Mouse (Mus musculus): ENCODE results near the gene Col4a1. TPM values are rescaled to one million over a fixed set of nuclear protein-coding genes. Genes with fewer than 3 reads are reported as not detected.

Gene Col4a1
- polyA plus RNA-seq, 1 experiment from 2014 or later: 115 TPM

DNA sequence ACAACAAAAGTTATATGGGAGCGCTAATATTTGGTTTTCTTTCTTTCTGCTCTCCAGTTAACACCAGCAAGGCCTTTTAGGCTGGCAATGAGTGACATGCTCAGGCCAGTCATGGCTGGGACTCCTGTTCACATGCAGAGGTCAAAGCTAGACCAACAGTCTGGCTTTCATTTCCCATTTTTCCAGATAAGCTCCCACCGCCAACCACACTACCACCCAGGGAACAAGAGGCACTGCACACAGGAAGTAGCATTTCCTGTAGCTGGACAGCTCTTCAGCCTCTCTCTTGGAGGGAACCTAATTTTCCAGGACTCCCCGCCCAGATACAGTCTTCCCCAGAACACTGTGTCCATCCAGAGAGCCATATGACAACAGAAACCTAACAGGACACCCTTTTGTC, 132.8 kb downstream of the Col4a1 start:
- Histone ChIP-seq H3K9ac (ENCODE audit: low read length) (no peak overlapping the region), H3K9me3 (ENCODE audit: control insufficient read depth, low read length) (no peaks in the 10 kb centered on the region), H3K4me1 (ENCODE audit: control insufficient read depth, insufficient read depth, low read length) (no peaks in the 10 kb centered on the region; the same call in 1 of the 2 replicates), H3K36me3 (ENCODE audit: control insufficient read depth, insufficient read depth, low read length) (no peaks in the 10 kb centered on the region), H3K27ac (ENCODE audit: low read depth, low read length) (no peak overlapping the region), H3K27me3 (ENCODE audit: control insufficient read depth, insufficient read depth, low read length) (no peaks in the 10 kb centered on the region), H3K4me3 (ENCODE audit: low read depth, low read length) (no peak overlapping the region), H3K4me2 (no peak overlapping the region)
- DNase-seq (ENCODE audit: low spot score, missing footprints): no peak
- no peak for ATAC-seq (ENCODE audit: low FRiP score)
- 93% methylated on average over 3 of the region's 3 CpGs for WGBS

DNA sequence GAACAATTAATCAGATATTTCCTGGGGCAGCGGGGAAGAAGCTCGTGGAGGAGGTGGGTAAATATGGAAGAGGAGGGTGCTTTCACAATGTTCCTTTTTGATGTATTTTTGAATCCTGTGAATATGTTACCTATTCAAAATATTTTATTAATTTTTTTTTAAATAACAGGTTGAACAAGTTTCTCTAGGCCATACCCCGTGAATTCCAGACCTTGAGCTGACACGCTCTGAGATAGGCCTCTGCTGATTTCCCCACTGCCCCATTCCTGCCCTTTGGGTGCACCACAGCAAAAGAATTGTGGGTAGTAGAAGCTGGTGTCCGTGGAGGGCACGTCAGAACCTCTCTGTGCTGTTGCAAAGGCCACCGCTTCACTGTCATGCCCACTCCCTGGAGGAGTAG, 136.2 kb downstream of the Col4a1 start:
- H3K4me1 ChIP-seq (ENCODE audit: control insufficient read depth, insufficient read depth, low read length): no peaks in the 10 kb centered on the region
- WGBS: 88% methylated on average over 7 of the region's 7 CpGs
- no peaks in the 10 kb centered on the region for H3K27me3 ChIP-seq (ENCODE audit: control insufficient read depth, insufficient read depth, low read length)
- no peak for ATAC-seq (ENCODE audit: low FRiP score)
- no peaks in the 10 kb centered on the region for H3K36me3 ChIP-seq (ENCODE audit: control insufficient read depth, insufficient read depth, low read length)
- H3K4me2 ChIP-seq: no peak overlapping the region
- no peak for DNase-seq (ENCODE audit: low spot score, missing footprints)
- H3K9me3 ChIP-seq (ENCODE audit: control insufficient read depth, low read length): no peaks in the 10 kb centered on the region
- H3K9ac ChIP-seq (ENCODE audit: low read length): no peak overlapping the region
- H3K27ac ChIP-seq (ENCODE audit: low read depth, low read length): no peak overlapping the region
- no peak overlapping the region for H3K4me3 ChIP-seq (ENCODE audit: low read depth, low read length)

DNA sequence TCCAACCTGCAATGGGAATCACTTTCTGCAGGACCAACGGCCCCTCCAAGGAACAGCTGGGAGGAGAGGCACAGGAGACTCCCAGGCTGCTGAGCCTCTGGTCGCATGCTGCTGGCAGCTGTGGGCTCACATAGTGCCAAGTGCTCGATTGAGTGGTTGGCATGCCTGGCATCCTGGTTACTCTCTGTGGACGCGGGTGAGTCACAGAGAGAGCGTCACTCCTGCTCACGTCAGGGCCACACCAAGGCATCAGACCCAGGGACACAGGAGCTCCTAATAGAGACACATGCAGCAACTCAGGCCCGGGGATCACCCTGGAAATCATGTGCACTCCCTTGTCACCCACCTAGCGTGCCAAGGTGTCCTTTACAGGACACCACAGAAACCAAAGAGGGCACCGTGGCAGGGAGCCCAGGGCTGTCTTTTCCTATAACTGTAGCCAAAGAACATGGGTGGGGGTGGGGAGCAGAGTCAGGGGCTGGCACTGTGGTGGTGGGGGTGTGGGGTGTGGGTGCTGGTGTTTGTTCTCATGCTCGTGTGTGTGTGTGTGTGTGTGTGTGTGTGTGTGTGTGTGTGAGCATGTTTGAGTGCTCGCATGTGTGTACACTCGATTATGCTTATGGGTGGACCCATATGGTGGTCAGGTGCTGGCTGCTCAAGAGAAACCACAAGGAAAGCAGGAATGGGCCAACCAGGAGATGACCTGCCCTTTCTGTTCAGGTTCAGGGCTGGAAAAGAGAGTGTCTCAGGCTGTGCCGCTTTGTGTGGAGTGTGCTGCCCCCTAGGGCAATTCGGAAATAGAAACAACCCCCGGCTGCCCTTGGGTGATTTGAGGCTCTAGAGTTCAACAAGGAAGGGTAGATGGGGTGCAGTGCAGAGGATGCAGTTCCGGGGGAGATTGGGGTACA, 139.1 kb downstream of the Col4a1 start:
- Histone ChIP-seq H3K4me3 (ENCODE audit: low read depth, low read length) (no peak overlapping the region), H3K9me3 (ENCODE audit: control insufficient read depth, low read length) (no peaks in the 10 kb centered on the region), H3K27me3 (ENCODE audit: control insufficient read depth, insufficient read depth, low read length) (no peaks in the 10 kb centered on the region), H3K27ac (ENCODE audit: low read depth, low read length) (no peak overlapping the region), H3K4me2 (no peak overlapping the region), H3K36me3 (ENCODE audit: control insufficient read depth, insufficient read depth, low read length) (no peaks in the 10 kb centered on the region), H3K9ac (ENCODE audit: low read length) (no peak overlapping the region), H3K4me1 (ENCODE audit: control insufficient read depth, insufficient read depth, low read length) (no peaks in the 10 kb centered on the region)
- DNase-seq (ENCODE audit: low spot score, missing footprints): no peak
- WGBS: 78% methylated on average over 17 of the region's 17 CpGs
- ATAC-seq (ENCODE audit: low FRiP score): peak; percentile 48

DNA sequence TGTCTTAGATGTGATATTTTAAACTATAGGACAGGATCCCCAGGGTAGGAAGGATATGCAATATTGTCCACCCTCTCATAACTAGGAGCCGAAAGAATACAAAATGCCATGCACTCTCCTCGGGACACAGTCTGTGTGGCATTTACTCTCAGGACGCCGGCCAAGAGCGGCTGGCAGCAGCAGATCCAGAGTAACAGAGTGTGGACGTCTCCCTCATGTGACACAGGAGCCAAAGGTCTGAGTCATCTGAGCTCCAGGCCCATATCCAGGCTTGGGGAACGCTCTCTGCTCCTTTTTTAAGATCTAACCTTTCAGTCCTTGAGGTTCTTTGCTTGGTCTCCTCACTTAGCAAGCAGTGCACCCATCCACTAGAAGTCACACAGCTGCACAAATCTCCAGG, 141.1 kb downstream of the Col4a1 start:
- no peaks in the 10 kb centered on the region for H3K4me1 ChIP-seq (ENCODE audit: control insufficient read depth, insufficient read depth, low read length)
- no peak overlapping the region for H3K27ac ChIP-seq (ENCODE audit: low read depth, low read length)
- H3K4me3 ChIP-seq (ENCODE audit: low read depth, low read length): no peak overlapping the region
- no peak overlapping the region for H3K4me2 ChIP-seq
- no peak overlapping the region for H3K9ac ChIP-seq (ENCODE audit: low read length)
- WGBS: 86% methylated on average over 7 of the region's 7 CpGs
- H3K9me3 ChIP-seq (ENCODE audit: control insufficient read depth, low read length): no peaks in the 10 kb centered on the region
- no peaks in the 10 kb centered on the region for H3K27me3 ChIP-seq (ENCODE audit: control insufficient read depth, insufficient read depth, low read length)
- DNase-seq (ENCODE audit: low spot score, missing footprints) (no peak), ATAC-seq (ENCODE audit: low FRiP score) (no peak)
- no peaks in the 10 kb centered on the region for H3K36me3 ChIP-seq (ENCODE audit: control insufficient read depth, insufficient read depth, low read length)

DNA sequence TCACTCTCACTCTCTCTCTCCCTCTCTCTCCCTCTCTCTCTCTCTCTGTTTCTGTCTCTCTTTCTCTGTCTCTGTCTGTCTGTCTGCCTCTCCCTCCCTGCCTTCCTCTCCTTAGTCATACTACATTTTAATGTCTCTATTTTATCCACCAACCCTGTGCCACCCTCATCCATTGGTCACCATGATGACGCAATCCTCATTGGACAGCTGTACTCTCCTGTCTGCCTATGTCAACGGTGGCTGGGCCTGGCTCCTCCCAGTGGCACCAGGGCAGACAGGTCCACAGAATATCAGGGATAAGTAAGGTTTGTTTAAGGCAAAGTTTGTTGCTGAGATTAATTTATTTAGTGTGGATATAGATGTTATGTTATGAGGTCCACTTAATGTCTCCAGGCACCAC, 143.2 kb downstream of the Col4a1 start:
- ATAC-seq (ENCODE audit: low FRiP score): no peak
- H3K4me3 ChIP-seq (ENCODE audit: low read depth, low read length): no peak overlapping the region
- WGBS: 87% methylated on average over 2 of the region's 2 CpGs
- DNase-seq (ENCODE audit: low spot score, missing footprints): no peak
- no peak overlapping the region for H3K4me2 ChIP-seq
- H3K27ac ChIP-seq (ENCODE audit: low read depth, low read length): no peak overlapping the region
- H3K9ac ChIP-seq (ENCODE audit: low read length): no peak overlapping the region
- H3K36me3 ChIP-seq (ENCODE audit: control insufficient read depth, insufficient read depth, low read length): no peaks in the 10 kb centered on the region
- no peaks in the 10 kb centered on the region for H3K4me1 ChIP-seq (ENCODE audit: control insufficient read depth, insufficient read depth, low read length)
- H3K9me3 ChIP-seq (ENCODE audit: control insufficient read depth, low read length): no peaks in the 10 kb centered on the region
- no peaks in the 10 kb centered on the region for H3K27me3 ChIP-seq (ENCODE audit: control insufficient read depth, insufficient read depth, low read length)

DNA sequence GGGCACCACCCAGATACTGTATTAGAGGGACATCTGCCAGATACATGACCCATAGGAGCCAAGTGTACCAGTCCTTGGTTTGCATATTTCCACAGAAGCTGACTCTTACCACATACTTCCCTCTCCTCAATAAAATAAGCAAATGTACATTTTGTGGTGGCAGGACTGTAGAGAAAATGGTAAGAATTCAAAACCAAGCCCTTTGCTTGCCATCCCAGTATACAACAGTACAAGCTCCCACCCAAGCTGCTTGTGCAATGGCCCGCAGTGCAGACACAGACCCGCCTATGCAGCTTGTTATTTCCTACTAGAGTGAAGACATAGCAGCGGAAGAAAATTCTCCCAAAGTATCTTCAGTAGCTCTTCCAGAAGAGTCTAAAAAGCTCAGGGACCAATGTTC, 143.8 kb downstream of the Col4a1 start:
- Histone ChIP-seq H3K27me3 (ENCODE audit: control insufficient read depth, insufficient read depth, low read length) (no peaks in the 10 kb centered on the region), H3K4me3 (ENCODE audit: low read depth, low read length) (no peak overlapping the region), H3K36me3 (ENCODE audit: control insufficient read depth, insufficient read depth, low read length) (no peaks in the 10 kb centered on the region), H3K27ac (ENCODE audit: low read depth, low read length) (no peak overlapping the region), H3K9me3 (ENCODE audit: control insufficient read depth, low read length) (no peaks in the 10 kb centered on the region), H3K4me2 (no peak overlapping the region), H3K4me1 (ENCODE audit: control insufficient read depth, insufficient read depth, low read length) (no peaks in the 10 kb centered on the region), H3K9ac (ENCODE audit: low read length) (no peak overlapping the region)
- ATAC-seq (ENCODE audit: low FRiP score) (no peak), DNase-seq (ENCODE audit: low spot score, missing footprints) (no peak)
- 90% methylated on average over 3 of the region's 3 CpGs for WGBS

DNA sequence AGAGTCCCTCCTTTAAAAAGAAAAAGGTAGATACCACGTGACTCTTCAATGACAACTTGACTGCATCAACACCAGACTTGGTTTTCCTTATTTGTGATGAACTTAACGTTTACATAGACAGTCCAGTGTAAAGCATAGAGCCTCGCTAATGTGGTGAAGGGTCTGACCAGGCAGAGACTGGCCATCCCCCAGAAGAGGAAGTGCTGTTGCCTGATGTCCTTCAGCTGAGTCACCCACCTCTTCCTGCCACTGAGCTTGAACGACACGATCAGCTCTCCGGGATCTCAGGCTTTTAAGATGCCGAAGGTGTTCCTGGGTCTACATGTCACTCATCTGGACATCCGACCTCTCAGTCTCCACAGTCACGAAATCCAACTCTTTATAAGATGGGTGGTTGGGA, 144.7 kb downstream of the Col4a1 start:
- H3K36me3 ChIP-seq (ENCODE audit: control insufficient read depth, insufficient read depth, low read length): no peaks in the 10 kb centered on the region
- DNase-seq (ENCODE audit: low spot score, missing footprints) (no peak), ATAC-seq (ENCODE audit: low FRiP score) (no peak)
- no peaks in the 10 kb centered on the region for H3K4me1 ChIP-seq (ENCODE audit: control insufficient read depth, insufficient read depth, low read length)
- H3K9me3 ChIP-seq (ENCODE audit: control insufficient read depth, low read length): no peaks in the 10 kb centered on the region
- no peak overlapping the region for H3K27ac ChIP-seq (ENCODE audit: low read depth, low read length)
- no peak overlapping the region for H3K4me2 ChIP-seq
- no peak overlapping the region for H3K4me3 ChIP-seq (ENCODE audit: low read depth, low read length)
- no peak overlapping the region for H3K9ac ChIP-seq (ENCODE audit: low read length)
- 84% methylated on average over 9 of the region's 9 CpGs for WGBS
- H3K27me3 ChIP-seq (ENCODE audit: control insufficient read depth, insufficient read depth, low read length): no peaks in the 10 kb centered on the region

DNA sequence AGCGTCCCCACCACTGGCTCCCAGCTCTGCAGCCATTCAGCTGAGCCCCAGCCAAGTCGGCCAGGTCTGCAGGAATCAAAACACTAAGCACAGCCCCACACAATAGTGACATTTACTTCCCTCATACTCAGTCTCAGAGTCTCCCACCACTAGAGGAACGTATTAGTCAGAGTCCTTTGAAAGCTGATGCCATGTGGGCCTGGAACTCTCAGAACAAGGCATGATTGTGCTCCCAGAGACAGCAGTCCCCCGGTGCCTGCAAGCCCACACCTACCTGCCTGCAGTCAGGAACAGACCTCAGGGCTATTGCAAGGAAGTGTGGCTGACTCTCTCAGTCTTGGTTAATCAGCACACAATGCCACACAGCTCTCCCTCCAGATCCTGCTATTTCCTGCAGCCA, 147.0 kb downstream of the Col4a1 start:
- Histone ChIP-seq H3K9me3 (ENCODE audit: control insufficient read depth, low read length) (no peaks in the 10 kb centered on the region), H3K36me3 (ENCODE audit: control insufficient read depth, insufficient read depth, low read length) (no peaks in the 10 kb centered on the region), H3K4me3 (ENCODE audit: low read depth, low read length) (no peak overlapping the region), H3K27ac (ENCODE audit: low read depth, low read length) (no peak overlapping the region), H3K9ac (ENCODE audit: low read length) (no peak overlapping the region), H3K27me3 (ENCODE audit: control insufficient read depth, insufficient read depth, low read length) (no peaks in the 10 kb centered on the region), H3K4me1 (ENCODE audit: control insufficient read depth, insufficient read depth, low read length) (no peaks in the 10 kb centered on the region), H3K4me2 (no peak overlapping the region)
- ATAC-seq (ENCODE audit: low FRiP score) (no peak), DNase-seq (ENCODE audit: low spot score, missing footprints) (no peak)
- WGBS: 56% methylated on average over 4 of the region's 4 CpGs

DNA sequence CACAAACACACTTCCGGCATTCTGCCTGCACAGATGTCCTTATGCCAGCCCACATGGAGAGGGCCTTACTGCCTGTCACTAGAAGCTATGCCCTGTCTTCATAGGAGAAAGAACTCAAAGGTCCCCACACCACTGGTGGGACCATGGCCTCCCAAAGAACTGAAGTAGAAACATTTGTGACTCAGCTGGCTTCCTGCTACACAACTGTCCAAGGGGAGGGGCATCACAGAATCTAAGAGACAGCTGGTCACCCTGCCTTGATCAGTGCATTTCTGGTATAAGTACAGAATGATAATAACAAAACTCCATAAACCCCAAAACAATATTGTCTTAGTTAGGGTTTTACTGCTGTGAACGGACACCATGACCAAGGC, 156.3 kb downstream of the Col4a1 start:
- ATAC-seq (ENCODE audit: low FRiP score) (no peak), DNase-seq (ENCODE audit: low spot score, missing footprints) (no peak)
- Histone ChIP-seq H3K4me3 (ENCODE audit: low read depth, low read length) (no peak overlapping the region), H3K27ac (ENCODE audit: low read depth, low read length) (no peak overlapping the region), H3K9me3 (ENCODE audit: control insufficient read depth, low read length) (no peaks in the 10 kb centered on the region), H3K4me1 (ENCODE audit: control insufficient read depth, insufficient read depth, low read length) (no peaks in the 10 kb centered on the region), H3K9ac (ENCODE audit: low read length) (no peak overlapping the region), H3K4me2 (no peak overlapping the region), H3K27me3 (ENCODE audit: control insufficient read depth, insufficient read depth, low read length) (no peaks in the 10 kb centered on the region), H3K36me3 (ENCODE audit: control insufficient read depth, insufficient read depth, low read length) (no peaks in the 10 kb centered on the region)
- WGBS: 100% methylated on average over 2 of the region's 2 CpGs

Measured in midbrain, embryonic 11.5 days (tissue).